Mouse (Mus musculus): ENCODE results near the gene Hsd3b7. TPM values are rescaled to one million over a fixed set of nuclear protein-coding genes. Genes with fewer than 3 reads are reported as not detected.

Hsd3b7 gene
- total and polyA plus RNA-seq, 2 experiments from 2014 or later, result 8.4 TPM

GRCm38 (mm10) chr7:127785308-127785707 lies 15.1 kb upstream of the Hsd3b7 start, which contains the start of gene Gm49388:
Gene Gm49388 (plus strand): TSS chr7:127785608.
- Histone ChIP-seq H3K4me1 (ENCODE audit: insufficient read depth) (no peaks in the 10 kb centered on the region), H3K9ac (no peak within 1 kb of the TSS), H3K4me2 (ENCODE audit: low read depth) (no peak within 1 kb of the TSS), H3K9me3 (ENCODE audit: low read length) (no peaks in the 10 kb centered on the region), H3K4me3 (ENCODE audit: low read depth, low read length) (no peak within 1 kb of the TSS), H3K27me3 (ENCODE audit: insufficient read depth, low read length) (no peaks in the 10 kb centered on the region), H3K36me3 (ENCODE audit: insufficient read depth) (peaks cover 93% of the 10 kb centered on the region), H3K27ac (ENCODE audit: low read depth, low read length) (no peak within 1 kb of the TSS)
- WGBS, result 96% methylated on average over 7 of the region's 7 CpGs
- DNase-seq (no peak), ATAC-seq (no peak)
- TF ChIP-seq CTCF (IDR thresholded peaks at IDR 0.05; ENCODE audit: low read depth), result no peak

DNA sequence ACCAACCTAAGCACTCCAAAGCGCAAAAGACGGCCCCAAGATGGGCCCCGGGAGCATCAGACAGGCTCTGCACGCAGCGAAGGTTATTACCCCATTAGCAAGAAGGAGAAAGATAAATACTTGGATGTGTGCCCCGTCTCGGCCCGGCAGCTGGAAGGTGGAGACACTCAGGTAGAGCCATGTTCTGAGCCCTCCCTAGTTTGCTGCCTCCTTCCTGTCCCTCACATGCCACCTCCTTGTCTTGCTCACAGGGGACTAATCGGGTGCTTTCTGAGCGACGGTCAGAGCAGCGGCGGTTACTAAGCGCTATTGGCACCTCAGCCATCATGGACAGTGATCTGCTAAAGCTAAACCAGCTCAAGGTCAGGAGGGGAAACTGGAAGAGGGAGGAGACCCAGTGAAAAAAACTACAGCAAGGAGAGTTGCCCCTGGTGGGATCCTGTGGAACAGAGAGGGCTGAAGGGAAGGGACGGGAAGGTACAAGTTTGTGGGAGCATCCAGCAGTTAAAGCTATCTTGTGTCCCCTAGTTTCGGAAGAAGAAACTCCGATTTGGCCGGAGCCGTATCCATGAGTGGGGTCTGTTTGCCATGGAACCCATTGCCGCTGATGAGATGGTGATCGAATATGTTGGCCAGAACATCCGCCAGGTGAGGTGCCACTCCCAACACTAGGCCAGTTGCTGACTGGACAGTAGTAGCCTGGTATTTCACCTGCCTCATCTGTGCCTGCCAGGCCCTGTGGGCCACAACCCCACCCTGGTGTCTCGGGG lies 3.1 kb upstream of the Hsd3b7 start:
- no peaks in the 10 kb centered on the region for H3K27me3 ChIP-seq (ENCODE audit: insufficient read depth, low read length)
- no peak overlapping the region for H3K4me2 ChIP-seq (ENCODE audit: low read depth)
- no peak overlapping the region for H3K27ac ChIP-seq (ENCODE audit: low read depth, low read length)
- no peaks in the 10 kb centered on the region for H3K4me1 ChIP-seq (ENCODE audit: insufficient read depth)
- no peak for TF ChIP-seq CTCF (IDR thresholded peaks at IDR 0.05; ENCODE audit: low read depth)
- no peak overlapping the region for H3K4me3 ChIP-seq (ENCODE audit: low read depth, low read length)
- H3K36me3 ChIP-seq (ENCODE audit: insufficient read depth), result peaks cover 72% of the 10 kb centered on the region
- H3K9ac ChIP-seq, result no peak overlapping the region
- 94% methylated on average over 23 of the region's 23 CpGs for WGBS
- no peaks in the 10 kb centered on the region for H3K9me3 ChIP-seq (ENCODE audit: low read length)
- DNase-seq, result no peak
- no peak for ATAC-seq

- Histone ChIP-seq H3K36me3 (ENCODE audit: insufficient read depth) (peaks cover 65% of the 10 kb centered on the region), H3K4me3 (ENCODE audit: low read depth, low read length) (no peak overlapping the region), H3K4me1 (ENCODE audit: insufficient read depth) (no peaks in the 10 kb centered on the region), H3K27me3 (ENCODE audit: insufficient read depth, low read length) (no peaks in the 10 kb centered on the region), H3K9me3 (ENCODE audit: low read length) (no peaks in the 10 kb centered on the region), H3K9ac (no peak overlapping the region), H3K4me2 (ENCODE audit: low read depth) (no peak overlapping the region), H3K27ac (ENCODE audit: low read depth, low read length) (no peak overlapping the region)
- 88% methylated on average over 4 of the region's 4 CpGs for WGBS
- no peak for DNase-seq
- no peak for ATAC-seq
- no peak for TF ChIP-seq CTCF (IDR thresholded peaks at IDR 0.05; ENCODE audit: low read depth)
Observed at GRCm38 (mm10) chr7:127798591-127798990, 1.8 kb upstream of the Hsd3b7 start.

GRCm38 (mm10) chr7:127799211-127799610 lies 1.2 kb upstream of the Hsd3b7 start:
- no peak overlapping the region for H3K4me2 ChIP-seq (ENCODE audit: low read depth)
- no peaks in the 10 kb centered on the region for H3K9me3 ChIP-seq (ENCODE audit: low read length)
- H3K4me1 ChIP-seq (ENCODE audit: insufficient read depth), result no peaks in the 10 kb centered on the region
- no peak overlapping the region for H3K4me3 ChIP-seq (ENCODE audit: low read depth, low read length)
- no peak for TF ChIP-seq CTCF (IDR thresholded peaks at IDR 0.05; ENCODE audit: low read depth)
- ATAC-seq (no peak), DNase-seq (no peak)
- 91% methylated on average over 13 of the region's 13 CpGs for WGBS
- no peaks in the 10 kb centered on the region for H3K27me3 ChIP-seq (ENCODE audit: insufficient read depth, low read length)
- peaks cover 64% of the 10 kb centered on the region for H3K36me3 ChIP-seq (ENCODE audit: insufficient read depth)
- no peak overlapping the region for H3K27ac ChIP-seq (ENCODE audit: low read depth, low read length)
- no peak overlapping the region for H3K9ac ChIP-seq

DNA sequence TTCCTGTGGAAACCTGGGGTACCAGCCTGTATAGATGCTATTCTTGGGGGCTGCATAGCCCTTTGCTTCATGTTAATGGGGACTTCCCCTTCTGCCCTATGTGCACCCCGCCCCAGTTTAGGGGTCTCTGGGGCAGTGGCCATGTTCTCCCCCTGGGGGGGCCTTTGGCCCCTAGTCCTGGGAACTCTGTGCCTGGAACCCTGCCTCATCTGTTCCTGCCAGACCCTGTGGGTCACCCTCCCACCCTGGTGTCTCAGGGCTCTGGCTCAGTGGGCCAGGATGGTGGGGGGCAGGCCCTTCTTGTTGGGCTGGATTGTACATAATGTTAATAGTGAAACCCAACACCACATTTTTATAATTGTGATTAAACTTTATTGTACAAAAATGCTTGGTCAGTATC lies 666 bp upstream of the Hsd3b7 start:
- DNase-seq (no peak), ATAC-seq (no peak)
- no peak overlapping the region for H3K9ac ChIP-seq
- no peak overlapping the region for H3K27ac ChIP-seq (ENCODE audit: low read depth, low read length)
- no peak overlapping the region for H3K4me3 ChIP-seq (ENCODE audit: low read depth, low read length)
- no peak for TF ChIP-seq CTCF (IDR thresholded peaks at IDR 0.05; ENCODE audit: low read depth)
- H3K9me3 ChIP-seq (ENCODE audit: low read length), result no peaks in the 10 kb centered on the region
- H3K36me3 ChIP-seq (ENCODE audit: insufficient read depth), result peaks cover 67% of the 10 kb centered on the region
- H3K4me1 ChIP-seq (ENCODE audit: insufficient read depth), result no peaks in the 10 kb centered on the region
- H3K27me3 ChIP-seq (ENCODE audit: insufficient read depth, low read length), result no peaks in the 10 kb centered on the region
- 86% methylated on average over 1 of the region's 1 CpGs for WGBS
- H3K4me2 ChIP-seq (ENCODE audit: low read depth), result no peak overlapping the region

- H3K4me2 ChIP-seq (ENCODE audit: low read depth), result no peak overlapping the region
- DNase-seq (no peak), ATAC-seq (no peak)
- no peak overlapping the region for H3K4me3 ChIP-seq (ENCODE audit: low read depth, low read length)
- H3K9ac ChIP-seq, result no peak overlapping the region
- peaks cover 62% of the 10 kb centered on the region for H3K36me3 ChIP-seq (ENCODE audit: insufficient read depth)
- no peak overlapping the region for H3K27ac ChIP-seq (ENCODE audit: low read depth, low read length)
- no peaks in the 10 kb centered on the region for H3K27me3 ChIP-seq (ENCODE audit: insufficient read depth, low read length)
- no peaks in the 10 kb centered on the region for H3K4me1 ChIP-seq (ENCODE audit: insufficient read depth)
- 89% methylated on average over 8 of the region's 8 CpGs for WGBS
- no peaks in the 10 kb centered on the region for H3K9me3 ChIP-seq (ENCODE audit: low read length)
- TF ChIP-seq CTCF (IDR thresholded peaks at IDR 0.05; ENCODE audit: low read depth), result peak; percentile 18
Observed at GRCm38 (mm10) chr7:127801010-127801621, 712 bp downstream of the Hsd3b7 start.

DNA sequence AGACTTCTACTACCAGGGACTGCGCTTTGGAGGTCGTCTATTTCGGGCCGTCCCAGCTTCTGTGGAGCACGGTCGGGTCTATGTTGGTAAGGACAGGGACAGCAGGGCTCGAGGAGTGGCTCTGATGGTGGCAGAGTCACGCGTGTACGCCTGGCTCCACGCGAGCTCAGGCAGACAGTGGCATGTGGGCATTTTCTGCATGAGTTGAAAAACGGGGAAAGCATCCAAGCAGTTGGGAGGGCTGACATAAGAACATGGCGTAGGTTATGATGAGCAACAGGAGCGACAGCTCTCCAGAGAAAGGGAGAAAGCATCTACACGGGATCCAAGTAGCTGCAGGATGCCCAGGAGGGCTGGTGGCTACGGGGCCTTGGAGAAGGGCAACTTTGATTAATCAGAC lies 1.9 kb downstream of the Hsd3b7 start:
- Histone ChIP-seq H3K36me3 (ENCODE audit: insufficient read depth) (peaks cover 59% of the 10 kb centered on the region), H3K4me1 (ENCODE audit: insufficient read depth) (no peaks in the 10 kb centered on the region), H3K27ac (ENCODE audit: low read depth, low read length) (no peak overlapping the region), H3K9me3 (ENCODE audit: low read length) (no peaks in the 10 kb centered on the region), H3K9ac (no peak overlapping the region), H3K4me2 (ENCODE audit: low read depth) (no peak overlapping the region), H3K4me3 (ENCODE audit: low read depth, low read length) (no peak overlapping the region), H3K27me3 (ENCODE audit: insufficient read depth, low read length) (no peaks in the 10 kb centered on the region)
- 85% methylated on average over 17 of the region's 17 CpGs for WGBS
- DNase-seq, result no peak
- no peak for ATAC-seq
- TF ChIP-seq CTCF (IDR thresholded peaks at IDR 0.05; ENCODE audit: low read depth), result no peak

All from forebrain, postnatal 0 days (tissue).